Mouse (Mus musculus): Measurements from ENCODE around the gene Prg2.
A peak's percentile ranks its signal among the peaks of the same experiment; 100 is the strongest.

Gene Prg2

GRCm38 (mm10) chr2:84961901-84962300 is 18.4 kb upstream of the Prg2 start:
- no peak for DNase-seq (ENCODE audit: low read depth, low spot score)

DNA sequence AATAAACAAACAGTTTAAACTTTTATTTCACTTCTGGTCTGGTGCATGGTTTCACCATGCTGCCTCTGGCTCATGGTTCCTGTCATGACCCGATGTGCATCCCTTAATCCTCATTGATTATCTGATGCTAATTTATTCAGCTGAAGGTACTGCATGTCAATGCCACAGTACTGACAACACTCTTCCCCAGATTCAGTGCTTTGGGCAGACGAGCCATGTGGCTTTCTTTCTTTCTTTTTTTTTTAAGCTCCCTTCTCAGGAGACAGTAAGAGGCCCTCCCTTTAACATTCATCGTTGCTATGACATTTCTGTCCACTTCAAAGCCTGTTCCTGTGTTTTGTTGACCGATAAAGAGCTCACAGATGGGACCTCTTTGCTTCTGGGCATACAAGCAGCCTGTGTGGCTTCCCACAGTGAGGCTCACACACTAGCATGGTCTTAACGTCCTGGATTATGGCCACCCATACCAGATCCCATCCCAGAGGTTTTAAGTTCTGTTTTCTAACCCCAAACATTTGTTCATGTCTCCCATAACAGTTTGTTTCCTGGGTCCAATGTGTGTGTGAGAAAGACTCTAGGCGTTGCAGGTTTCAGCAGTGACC is 17.3 kb upstream of the Prg2 start:
- DNase-seq (ENCODE audit: low read depth, low spot score) = no peak

GRCm38 (mm10) chr2:84964111-84964801 is 16.0 kb upstream of the Prg2 start:
- DNase-seq (ENCODE audit: low read depth, low spot score) = no peak

- DNase-seq (ENCODE audit: low read depth, low spot score) = no peak
These were observed 12.8 kb upstream of the Prg2 start for GRCm38 (mm10) chr2:84967318-84967991.

- DNase-seq (ENCODE audit: low read depth, low spot score) = no peak
These were observed 4.7 kb upstream of the Prg2 start for GRCm38 (mm10) chr2:84975580-84975979.

DNA sequence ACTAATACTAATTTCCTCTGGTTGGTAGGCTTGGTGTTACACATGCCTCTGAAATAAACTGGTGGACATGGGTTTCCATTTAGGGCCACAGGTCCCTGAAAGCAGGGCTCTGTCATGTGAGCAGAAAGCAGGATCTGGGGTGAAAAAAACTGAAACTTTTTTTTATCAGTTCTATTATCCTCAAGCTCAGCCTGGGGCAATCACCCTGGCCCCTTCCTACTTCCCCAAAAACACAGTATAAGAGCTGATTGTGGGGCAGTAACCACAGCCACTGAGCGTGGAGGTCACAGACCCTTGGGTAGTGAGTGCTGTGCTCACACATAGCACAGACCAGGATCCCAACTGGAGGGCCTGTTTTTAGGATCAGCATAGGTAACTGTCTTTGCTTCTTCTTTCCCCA is 7.7 kb downstream of the Prg2 start, which contains the start of gene Prg3:
Gene Prg3, plus strand, starts transcription at position 286 of the 400 bp plus-strand sequence.
- no peak for DNase-seq (ENCODE audit: low read depth, low spot score)

DNA sequence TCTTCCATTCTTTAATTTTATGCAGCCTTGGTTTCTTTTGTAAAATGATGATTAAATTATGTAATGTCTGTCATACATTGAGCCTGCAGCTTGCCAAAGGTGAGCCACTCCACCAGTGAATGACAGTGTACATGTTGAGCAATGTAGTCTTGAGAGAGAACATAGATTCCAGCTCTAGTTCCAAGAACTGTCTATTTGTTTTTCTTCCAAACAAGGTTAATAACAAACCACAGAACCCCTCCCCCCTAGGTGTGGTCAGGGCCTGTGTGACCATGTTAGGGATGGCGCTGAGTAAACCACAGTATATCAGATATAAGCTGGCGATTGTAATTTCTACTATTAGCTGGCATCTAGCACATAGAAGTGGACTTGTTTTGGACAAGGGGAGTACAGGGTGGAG is 16.1 kb downstream of the Prg2 start:
- DNase-seq (ENCODE audit: low read depth, low spot score) = no peak

- no peak for DNase-seq (ENCODE audit: low read depth, low spot score)
These were observed 19.4 kb downstream of the Prg2 start for GRCm38 (mm10) chr2:84999486-85000181.

GRCm38 (mm10) chr2:85001497-85001896 is 21.2 kb downstream of the Prg2 start:
- no peak for DNase-seq (ENCODE audit: low read depth, low spot score)

GRCm38 (mm10) chr2:85002575-85002974 is 22.3 kb downstream of the Prg2 start:
- DNase-seq (ENCODE audit: low read depth, low spot score) = no peak

DNA sequence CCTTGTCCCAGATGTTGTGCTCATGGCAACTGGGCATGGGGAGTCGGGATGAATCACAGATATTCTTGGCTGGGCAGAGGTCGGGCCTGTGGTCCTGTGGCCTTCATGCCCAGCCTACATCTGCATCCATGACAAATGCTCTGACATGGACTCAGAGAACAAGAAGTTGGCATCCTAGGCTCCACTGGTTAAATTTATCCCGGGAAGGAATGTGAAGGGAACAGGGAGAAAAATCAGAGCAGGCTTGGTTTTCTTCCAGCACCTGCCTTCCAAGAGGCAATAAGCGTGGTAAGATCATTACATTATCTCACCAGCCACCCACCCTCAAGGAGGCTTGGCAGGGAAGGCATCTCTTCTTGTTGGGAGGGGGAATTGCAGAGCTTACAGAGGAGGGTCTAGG is 24.1 kb downstream of the Prg2 start:
- peak; percentile 69 for DNase-seq (ENCODE audit: low read depth, low spot score)

GRCm38 (mm10) chr2:85006600-85006999 is 26.3 kb downstream of the Prg2 start:
- no peak for DNase-seq (ENCODE audit: low read depth, low spot score)

DNA sequence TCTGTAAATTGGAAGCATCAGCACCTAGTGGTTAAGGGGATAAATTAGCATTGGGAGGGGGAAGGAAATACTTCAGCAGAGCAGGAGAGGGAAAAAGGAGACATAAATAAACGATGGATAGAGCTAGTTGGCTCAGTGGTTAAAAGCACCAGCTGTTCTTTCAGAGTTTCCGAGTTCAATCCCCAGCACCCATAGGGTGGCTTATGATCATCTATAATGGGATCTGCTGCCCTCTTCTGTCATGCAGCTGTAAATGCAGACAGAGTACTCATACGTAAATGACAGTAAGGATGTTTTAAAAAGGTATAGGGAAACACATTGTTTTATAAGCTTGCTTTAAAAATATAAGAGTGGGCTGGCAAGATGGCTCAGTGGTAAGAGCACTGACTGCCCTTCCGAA is 27.5 kb downstream of the Prg2 start:
- DNase-seq (ENCODE audit: low read depth, low spot score) = no peak

GRCm38 (mm10) chr2:85009212-85009611 is 29.0 kb downstream of the Prg2 start:
- no peak for DNase-seq (ENCODE audit: low read depth, low spot score)

GRCm38 (mm10) chr2:85011906-85012604 is 31.8 kb downstream of the Prg2 start:
- no peak for DNase-seq (ENCODE audit: low read depth, low spot score)

- no peak for DNase-seq (ENCODE audit: low read depth, low spot score)
These were observed 32.4 kb downstream of the Prg2 start for GRCm38 (mm10) chr2:85012679-85013078.

DNA sequence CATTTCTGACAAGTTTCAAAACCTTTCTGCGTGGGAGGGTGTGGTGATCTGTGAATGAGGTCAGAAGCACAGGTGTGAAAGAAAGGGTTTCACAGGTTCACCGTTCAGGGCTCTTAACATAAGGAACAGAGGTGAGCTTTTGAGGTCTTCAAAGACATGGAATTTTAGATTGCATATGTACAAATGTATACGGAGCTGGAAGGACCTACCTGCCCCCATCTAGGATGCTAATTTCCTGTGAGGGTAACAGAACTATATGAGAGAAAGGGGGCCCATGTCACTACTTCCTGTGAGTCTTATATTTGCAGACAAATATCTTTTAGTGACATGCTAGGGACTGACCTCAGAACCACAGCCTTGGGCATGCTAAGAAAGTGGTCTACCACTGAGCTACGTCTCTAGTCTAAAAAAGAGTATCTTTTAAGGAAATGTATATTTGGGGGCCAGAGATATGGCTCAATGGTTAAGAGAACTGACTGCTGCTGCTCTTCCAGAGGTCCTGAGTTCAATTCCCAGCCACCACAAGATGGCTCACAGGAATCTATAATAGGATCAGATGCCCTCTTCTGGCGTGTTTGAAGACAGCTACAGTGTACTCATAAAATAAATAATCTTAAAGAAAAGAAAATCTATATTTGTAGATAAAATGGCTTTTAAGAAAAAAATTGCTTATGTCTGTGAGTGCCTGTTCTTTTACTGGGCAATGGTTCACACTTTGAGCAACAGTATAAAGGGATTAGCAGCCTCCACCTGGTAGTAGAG is 33.7 kb downstream of the Prg2 start:
- no peak for DNase-seq (ENCODE audit: low read depth, low spot score)

DNA sequence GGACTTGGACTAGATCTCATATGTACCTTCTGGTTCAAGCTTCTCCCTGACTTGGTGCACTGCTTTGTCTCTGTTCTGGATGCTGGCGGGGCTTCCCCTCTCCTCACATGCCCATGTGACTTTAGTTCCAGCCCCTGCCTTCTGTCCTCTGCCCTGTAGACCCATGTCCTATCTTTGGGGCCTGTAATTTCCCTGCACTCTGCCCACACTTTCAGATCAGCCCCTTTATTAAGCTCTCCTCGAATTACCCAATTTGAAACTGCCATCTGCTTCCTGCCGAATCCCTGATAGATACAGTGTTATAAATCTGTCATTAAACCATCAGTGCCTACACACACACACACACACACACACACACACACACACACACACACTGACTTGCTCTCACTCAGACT is 34.3 kb downstream of the Prg2 start:
- no peak for DNase-seq (ENCODE audit: low read depth, low spot score)

DNA sequence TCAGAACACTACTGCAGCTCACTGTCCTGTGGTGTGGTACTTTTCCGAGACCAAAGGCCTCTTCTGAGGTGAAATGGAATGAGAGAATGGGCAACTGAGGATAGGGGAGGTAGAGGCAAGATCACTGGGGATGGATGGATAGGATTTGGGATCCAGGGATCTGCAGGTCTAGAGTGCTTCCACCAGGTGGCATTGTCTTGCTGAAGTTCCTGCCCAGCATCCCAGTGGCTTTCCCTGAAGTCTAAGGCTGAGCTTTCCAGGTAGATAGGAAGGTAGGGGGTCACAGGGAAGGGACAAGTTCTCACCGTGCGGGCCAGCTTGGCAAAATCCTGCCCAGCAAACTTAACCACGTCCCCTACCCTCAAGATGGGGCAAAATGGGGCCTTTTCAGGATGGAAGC is 41.8 kb downstream of the Prg2 start:
- DNase-seq (ENCODE audit: low read depth, low spot score) = peak; percentile 13

DNA sequence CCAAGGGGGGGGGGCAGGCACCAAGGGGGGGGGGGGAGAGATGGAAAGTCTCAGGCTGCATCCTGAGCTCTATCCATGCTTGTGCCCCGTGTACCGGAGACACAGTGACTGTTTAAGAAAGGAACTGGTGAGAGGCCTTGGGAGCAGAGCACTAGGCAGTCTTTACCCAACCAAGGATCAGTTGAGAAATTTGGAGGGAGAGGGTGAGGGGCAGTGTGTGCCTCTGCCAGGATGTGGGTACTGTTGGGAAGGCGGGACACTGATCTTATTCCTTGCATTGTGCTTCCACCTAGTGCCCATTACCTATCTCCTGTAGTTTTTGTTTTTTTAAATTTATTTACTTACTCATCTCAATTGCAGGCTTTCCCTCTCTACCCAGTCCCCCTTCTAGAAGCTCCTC is 45.9 kb downstream of the Prg2 start:
- DNase-seq (ENCODE audit: low read depth, low spot score) = no peak

GRCm38 (mm10) chr2:85027281-85027680 is 47.0 kb downstream of the Prg2 start:
- DNase-seq (ENCODE audit: low read depth, low spot score) = no peak

All from telencephalon, adult 2 months (tissue).